Mouse (Mus musculus): Measurements from ENCODE around the gene Tmc5.

DNA sequence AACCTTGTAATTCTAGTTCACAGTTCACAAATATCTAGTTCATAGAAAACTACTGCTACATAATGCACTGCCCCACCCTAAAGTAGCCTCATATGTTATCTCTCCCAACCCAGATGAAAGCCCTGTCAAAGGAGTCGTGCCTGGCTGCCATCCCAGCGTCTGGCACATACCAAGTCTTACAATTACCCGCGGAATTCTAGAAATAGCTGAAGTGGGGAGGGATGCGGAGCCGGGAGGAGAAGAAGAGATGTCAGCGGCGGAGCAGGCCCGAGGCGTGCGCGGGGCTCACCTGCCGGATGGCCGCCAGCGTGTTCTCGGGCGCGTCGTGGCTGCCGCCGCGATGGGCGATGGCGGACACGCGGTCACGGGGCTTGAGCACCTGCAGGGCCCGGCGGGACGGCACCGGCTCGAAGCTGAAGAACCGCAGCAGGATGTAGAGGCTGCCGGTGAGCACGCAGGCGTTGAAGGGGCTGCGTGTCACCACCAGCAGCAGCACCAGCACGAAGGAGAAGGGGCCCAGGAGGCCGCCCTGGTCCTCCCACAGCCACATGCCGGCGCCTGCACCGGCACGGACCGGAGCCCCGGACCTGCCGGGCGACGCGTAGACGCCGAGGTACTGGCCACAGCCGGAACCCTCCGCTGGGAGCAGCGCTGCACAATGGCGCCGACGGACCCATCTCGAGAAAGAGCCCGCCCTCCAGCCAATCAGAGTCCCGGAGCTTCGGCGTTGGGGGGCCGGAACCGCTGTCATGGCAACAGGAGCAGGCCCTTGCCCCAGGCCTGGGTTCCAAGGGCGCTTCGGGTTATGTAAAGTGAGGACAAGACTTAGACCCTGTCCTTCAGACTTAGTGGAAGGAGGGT is 108.2 kb downstream of the Tmc5 start, which contains the start of gene Gde1:
- TF ChIP-seq CTCF (IDR thresholded peaks at IDR 0.05; ENCODE audit: low read depth, low read length) (no peak), TAL1 (conservative IDR thresholded peaks at IDR 0.05; ENCODE audit: low read depth, low read length) (no peak), GATA1 (IDR thresholded peaks at IDR 0.05; ENCODE audit: borderline replicate concordance, low read length) (no peak), GATA2 (IDR thresholded peaks at IDR 0.05; ENCODE audit: borderline replicate concordance, low read depth, low read length) (no peak)
